Mouse (Mus musculus): ENCODE measurements around the gene Rptor.

DNA sequence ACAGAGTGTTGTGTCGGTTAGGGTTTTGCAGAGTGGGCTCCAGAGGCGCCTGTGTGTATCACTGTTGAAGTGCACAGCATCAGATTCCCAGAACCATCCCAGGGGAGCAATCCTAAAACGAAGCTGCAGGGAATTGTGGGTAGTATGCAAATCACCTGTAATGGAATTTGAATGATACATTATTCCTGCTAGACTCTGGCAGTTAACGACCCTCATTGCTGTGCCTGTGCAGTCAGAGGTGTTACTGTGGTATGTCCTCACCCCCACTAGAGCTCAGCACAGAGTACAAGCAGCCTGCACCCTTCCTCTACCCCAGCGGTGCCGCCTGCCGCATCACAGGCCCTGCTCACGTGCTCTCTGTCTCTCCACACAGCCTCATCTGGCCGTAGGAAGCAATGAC lies 294.3 kb downstream of the Rptor start:
- TF ChIP-seq POLR2A (IDR thresholded peaks at IDR 0.05; ENCODE audit: borderline replicate concordance, extremely low read depth, low read depth, low read length) (no peak), CTCF (IDR thresholded peaks at IDR 0.05; ENCODE audit: insufficient read depth, low read length) (no peak)
